Mouse (Mus musculus) thymus, postnatal 36 days (tissue): ENCODE results near the gene Snap23.
A peak's percentile ranks its signal among the peaks of the same experiment; 100 is the strongest.

Experiments
- DNase-seq, 2 experiments: peaks; one replicate each; pipeline ENCODE4 v3.0.0; 2022; ENCODE audit warnings: mixed read lengths in 2 of 2

The Snap23 gene

DNA sequence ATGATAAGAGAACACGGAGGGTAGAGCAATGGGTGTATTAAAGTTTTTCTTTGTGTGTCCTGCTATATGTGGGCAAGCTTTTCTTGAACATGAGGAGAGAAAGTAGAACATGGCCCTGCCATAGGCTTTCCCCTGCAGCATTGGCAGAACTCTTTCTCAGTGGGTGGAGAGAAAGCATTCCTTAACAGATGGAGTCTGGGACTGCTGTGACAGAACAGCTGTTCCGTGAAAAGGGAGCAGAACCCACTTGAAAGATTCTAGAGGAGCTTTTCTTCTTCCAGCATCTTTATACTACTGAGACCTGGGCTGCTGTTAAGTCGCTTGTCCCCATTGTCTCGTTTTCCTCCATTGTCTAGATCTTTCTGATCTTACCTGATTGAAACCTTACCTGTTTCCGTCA is 22.3 kb downstream of the Snap23 start:
- no peak for DNase-seq

DNA sequence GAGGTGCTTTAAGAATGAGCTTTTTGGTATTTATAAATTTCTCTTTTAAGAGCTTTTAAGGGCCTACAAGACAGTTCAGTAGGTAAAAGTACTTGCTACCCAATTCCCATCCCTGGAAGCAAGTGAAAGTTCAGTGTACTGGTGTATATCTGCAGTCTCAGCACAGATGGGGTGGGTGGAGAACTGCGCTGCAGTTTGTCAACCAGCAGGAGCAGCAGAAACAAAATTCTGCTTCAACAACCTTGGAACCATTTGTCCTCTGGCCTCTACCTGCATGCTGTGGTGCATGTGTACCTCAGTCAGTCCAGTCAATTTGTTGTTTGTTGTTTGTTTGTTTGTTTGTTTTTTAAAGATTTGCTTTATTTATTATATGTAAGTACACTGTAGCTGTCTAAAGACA is 24.8 kb downstream of the Snap23 start:
- DNase-seq: no peak

DNA sequence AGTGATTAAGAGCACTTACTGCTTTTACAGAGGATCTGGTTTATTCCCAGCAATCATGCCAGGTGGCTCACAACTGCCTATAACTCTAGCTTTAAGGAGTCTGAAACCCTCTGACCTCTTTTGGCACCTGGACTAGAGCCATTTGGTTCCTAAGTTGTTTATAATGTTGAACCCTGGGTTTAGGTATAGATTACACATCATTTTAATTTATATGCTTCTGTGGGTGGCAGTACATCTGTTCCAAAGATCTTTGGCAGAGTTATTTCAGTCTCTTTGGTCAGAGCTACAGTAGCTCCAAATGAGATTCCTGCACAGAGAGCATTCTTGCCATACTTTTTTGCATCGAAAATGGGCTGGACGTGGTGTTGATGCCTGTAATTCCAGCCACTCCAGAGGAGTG is 30.3 kb downstream of the Snap23 start:
- no peak for DNase-seq

DNA sequence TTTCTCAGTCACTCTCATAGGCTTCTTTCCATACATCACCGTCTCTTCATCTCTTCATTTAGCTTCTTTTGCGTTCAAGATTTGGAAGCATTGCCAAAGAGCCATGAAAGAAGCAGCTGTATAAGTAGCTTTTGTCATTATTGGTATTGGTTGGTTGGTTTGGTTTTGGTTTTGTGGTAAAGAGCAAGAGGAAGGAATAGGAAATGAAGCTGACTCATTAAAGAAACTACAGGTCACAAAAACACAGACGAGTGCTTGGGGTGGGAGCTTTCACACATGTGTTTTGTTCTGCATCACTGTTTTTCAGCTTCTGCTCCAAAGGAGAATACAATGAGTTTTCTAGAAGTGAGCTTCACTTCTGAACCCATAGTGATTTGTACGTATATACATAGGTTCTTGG is 32.0 kb downstream of the Snap23 start:
- no peak for DNase-seq

DNA sequence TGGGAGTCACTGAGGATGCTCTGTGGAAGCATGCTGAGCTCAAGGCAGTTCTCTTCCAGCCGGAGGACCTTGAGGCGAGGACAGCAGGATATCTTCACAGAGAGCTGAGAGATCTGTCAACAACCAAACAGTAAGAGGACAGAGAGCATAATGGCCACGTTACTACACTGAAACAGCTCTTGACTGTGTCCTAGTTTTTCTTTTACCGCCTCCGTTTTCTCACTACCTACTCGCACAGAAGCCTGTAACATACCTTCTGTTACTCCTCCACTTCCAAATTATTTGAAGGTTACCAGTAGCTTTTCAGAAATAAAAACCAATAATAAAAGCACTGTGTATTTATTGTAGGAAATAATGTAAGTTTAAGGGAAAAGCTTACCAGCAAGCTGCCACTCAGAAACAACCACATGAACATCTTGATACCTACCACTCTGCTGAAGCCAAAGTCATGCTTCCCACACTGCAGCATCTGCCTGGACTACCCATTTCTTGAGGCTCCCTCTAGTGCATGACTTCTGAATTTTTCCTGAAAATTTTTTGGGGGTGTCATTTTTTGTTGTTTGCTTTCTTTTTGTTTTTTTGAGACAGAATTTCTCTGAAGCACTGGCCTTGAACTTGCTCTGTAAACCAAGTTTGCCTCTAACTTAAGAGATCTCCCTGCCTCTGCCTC is 38.7 kb downstream of the Snap23 start:
- DNase-seq: no peak

DNA sequence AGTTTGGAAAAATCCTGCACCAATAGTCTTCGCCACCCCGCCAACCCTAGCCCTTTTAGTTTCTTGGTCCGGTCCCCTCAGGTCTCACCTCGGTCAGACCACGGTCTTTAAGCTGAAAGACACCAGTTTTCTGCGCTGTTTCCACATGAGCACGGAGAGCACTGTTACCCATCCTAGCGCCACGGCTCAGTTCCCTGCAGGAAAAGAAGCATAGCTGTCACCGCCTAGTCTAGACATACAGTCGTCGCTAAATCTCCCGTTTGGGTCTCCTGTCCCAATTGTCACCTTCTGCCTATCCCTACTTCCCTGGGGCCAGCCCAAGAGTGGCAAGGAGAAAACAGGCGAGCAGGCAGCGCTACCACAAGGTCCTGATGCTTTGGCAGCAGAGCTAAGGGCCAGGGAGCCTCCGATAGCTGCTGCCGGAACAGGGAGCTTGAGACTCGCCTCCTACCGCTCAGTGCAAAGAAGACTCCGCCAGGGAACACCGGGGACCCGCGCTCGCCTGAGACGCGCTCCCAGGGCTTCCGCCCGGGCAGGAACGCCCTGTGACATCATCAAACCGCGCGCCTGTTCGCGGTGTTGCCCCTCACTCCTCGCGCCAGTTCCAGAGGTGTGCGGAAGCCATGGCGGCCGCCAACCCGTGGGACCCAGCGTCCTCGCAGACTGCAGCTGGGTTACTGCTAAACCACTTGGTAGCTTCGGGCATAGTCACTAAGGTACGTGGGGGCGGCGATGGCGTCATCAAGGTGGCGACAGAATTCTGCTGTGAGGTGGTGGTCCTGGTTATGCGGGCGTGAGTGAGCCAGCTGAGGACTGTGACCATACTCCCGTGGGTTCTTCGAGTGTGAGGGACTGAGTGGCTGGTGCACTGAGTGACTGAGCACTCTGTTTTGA is 41.6 kb downstream of the Snap23 start, which contains the start of the genes Haus2 and Lrrc57:
Gene Haus2 (plus strand): TSS at position 554 of the 894 bp plus-strand sequence.
Gene Lrrc57 (minus strand): TSS at position 691 of the 894 bp plus-strand sequence.
- peak; percentile 92 to 94 for DNase-seq

DNA sequence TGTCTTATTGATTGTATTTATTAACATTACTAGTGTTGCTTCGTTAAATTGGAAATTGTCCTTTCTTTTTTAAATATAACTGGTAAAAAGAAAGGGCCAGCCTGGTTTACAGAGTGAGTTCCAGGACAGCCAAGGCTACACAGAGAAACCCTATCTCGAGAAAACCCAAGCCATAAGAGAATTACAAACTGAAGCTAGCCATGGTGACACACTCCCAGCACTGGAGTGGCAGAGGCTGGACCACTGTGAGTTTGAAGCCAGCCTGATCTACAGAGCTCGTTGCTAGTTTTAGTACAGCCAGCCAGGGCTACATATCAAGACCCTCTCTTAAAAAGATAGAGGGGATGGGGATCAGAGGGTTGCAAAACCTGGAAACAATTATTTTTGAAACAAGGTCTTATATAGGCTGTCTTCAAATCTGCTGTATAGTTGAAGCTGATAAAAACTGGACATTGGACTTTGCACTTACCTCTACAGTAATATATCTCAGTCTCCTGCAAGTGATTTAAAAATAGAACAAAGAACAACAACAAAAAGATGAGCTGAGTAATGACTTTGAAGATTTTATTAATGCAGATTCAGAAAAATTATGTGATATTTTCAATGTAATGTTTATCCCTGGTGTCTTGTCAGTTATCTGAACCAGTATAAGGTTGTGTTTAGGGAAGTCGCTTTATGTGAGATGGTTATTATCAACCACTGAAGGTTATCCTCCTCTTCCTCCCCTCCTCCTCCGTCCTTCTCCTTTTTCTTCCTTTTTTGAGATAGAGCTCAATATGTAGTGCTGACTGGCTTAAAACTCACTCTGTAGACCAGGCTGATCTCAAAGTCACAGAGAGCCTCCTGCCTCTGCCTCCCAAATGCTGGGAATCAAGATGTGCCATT is 49.0 kb downstream of the Snap23 start:
- DNase-seq: no peak

DNA sequence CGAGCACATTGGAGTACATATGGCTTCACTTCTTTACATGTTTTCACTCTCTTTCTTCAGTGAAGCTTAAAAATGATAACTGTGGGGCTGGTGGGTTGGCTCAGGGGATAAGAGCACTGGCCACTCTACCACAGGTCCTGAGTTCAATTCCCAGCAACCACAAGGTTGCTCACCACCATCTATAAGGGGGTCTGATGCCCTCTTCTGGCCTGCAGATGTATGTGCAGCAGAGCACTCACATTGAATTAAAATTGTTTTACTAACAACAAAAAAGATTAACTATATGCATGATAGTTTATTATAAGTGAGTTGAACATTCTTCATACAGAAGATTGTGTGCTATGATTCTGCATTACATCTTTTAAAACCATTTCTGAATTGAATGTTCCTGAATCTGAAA is 52.1 kb downstream of the Snap23 start:
- DNase-seq: no peak

DNA sequence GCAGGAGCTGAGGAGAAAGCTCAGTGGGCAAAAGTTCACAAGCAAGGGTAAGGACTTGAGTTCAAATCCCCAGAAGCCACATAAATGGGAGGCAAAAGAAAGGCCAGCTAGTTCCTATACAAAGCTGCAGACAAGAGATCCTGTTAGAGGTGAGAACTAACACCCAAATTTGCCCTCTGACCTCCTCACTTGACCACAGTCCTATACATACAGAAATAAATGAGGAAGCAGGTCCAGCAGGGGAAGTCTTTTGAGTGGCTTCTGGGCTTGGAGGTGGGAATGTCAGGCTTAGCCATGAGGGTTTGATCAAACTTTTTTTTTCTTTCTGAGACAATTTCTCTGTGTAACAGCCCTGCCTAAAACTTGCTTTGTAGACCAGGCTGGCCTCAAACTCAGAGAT is 55.4 kb downstream of the Snap23 start:
- no peak for DNase-seq

DNA sequence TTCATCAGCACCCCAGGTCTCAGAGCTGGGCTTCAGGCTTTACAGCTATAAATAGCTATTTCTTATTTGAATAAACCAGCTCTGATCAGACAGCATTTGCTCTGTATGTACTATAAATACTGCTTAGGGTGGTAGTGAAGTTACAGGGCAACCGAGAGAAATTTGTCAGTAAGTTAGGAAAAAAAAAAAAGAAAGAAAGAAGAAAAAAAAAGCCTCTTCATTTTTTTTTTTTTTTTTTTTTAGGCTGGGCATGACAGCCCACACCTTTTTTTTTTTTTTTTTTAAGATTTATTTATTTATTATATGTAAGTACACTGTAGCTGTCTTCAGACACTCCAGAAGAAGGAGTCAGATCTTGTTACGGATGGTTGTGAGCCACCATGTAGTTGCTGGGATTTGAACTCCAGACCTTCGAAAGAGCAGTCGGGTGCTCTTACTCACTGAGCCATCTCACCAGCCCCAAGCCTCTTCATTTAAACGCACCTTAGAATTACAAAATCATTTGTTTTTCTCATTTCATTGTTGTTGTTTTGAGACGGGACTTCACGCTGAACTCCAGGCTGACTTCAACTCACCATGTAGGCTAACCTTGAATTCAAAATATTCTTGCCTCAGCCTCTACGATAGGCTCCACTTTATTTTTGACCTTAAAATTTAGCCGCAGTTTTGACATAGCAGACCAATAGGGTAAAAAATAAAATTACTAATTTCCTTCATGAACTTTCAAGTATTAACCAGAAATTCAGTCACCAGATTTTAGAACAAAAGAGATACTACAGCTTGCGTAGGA is 60.8 kb downstream of the Snap23 start:
- DNase-seq: no peak

DNA sequence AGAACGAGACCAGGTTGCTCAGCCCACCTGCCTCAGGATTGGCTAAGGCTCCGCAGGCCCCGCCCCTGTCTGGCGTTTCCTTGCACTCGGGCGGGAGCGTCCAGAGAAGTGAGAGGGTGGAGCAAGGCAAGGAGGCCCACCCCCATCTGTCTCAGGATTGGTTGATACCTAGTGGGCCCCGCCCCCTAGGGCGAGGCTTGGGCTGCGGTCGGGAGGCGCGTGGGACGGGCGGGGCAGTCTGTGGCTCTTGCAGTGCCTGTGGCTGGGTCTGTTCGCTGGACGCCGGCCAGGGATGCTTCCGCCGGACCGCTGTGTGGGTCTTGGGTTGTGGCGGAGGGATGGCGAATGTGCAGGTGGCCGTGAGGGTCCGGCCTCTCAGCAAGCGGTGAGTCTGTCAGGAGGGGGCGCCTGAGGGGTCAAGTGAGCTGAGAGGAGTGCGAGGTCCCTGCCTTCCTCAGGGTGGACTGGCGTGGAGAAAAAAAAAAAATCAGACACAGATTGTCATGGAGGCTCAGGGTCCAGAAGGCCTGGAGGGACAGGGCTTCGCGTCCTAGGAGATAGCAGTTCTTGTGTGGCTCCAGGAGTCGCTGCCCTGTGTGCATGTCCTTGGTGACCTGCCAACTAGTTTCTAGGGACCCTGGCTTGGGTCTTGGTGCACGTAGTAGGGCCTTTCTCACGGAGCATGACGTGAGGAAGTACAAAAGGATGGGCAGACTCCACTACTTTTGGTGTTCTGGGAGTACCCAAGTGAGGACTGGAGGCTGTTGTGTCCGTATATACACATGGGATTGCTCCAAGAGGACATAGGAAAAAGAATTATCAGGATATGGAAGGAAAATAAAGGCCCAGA is 61.6 kb downstream of the Snap23 start, which contains the start of gene Stard9:
Gene Stard9 (plus strand): TSS at position 236 of the 850 bp plus-strand sequence.
- peak; percentile 96 to 99 for DNase-seq

DNA sequence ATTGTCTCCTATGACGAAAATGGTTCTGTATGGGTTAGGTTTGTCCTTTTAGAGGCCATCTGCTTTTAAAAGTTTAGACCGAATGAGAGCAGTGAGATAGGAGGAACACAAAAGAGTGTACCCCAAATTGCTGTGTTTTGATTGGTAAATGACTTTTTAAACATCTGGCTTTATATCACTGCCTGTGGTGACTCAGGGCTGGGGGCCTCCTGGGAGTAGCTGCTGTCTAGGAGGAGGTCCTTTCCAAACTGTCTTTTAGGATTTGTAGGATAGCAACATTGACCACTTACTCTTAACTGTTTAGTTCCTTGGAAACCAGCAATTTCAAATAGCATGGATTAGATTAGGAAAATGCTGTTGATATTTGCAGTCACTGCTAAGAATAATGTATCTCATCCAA is 62.8 kb downstream of the Snap23 start:
- no peak for DNase-seq

DNA sequence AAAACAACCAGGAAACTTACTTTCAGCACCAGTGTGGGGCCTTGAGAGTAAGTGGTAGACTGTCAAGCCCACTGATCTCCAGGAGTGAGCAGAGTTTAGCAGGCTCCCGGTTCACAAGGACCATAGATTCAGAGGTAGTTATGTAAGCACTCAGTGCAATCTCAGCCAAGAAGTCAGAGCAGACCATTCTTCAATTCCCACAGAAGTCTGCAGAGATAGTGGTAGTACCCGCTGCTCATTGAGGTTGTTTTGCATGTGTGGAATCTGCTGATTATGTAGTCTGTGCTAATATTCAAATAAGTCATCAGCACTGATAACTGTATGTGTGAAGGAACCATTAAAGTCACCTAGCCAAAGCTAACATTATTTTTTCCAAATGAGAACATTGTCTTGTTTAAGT is 63.2 kb downstream of the Snap23 start:
- no peak for DNase-seq

DNA sequence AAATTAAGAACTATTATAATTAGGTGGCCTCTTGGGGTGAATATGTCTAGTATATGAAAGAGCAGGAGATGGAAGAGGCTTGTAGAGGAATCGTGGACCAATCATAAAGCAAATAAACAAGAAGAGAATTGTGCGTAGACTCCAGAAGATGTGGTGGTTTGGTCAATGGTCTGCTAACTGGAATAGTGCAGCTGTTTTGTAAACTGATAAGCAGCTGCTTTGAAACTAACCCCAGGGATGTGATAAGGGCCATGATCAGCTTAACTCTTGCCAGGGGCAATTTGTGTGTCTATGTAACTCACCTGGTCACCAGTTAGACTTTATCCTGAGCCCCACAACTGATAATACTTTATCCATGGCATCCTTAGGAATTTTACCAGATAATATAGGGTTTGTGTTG is 64.0 kb downstream of the Snap23 start:
- no peak for DNase-seq

DNA sequence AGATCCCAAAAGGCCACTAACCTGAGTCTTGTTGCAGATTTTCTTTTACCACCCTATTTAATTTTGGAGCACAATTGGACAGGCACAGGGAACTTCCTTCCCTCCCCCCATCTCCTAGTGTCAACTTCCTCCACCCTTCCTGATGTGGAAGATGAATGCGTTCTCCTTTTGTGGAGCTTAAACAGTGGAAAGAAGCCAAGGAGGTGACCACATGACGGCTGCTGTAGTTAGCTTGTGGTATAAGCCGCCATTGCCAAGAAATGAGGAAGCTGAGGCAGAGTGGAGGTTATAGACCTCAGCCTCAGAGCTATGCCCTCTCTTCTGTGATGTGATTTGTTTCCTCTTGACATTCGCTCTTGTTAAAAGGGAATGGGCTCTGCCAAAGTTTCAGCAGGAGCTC is 64.5 kb downstream of the Snap23 start:
- no peak for DNase-seq

DNA sequence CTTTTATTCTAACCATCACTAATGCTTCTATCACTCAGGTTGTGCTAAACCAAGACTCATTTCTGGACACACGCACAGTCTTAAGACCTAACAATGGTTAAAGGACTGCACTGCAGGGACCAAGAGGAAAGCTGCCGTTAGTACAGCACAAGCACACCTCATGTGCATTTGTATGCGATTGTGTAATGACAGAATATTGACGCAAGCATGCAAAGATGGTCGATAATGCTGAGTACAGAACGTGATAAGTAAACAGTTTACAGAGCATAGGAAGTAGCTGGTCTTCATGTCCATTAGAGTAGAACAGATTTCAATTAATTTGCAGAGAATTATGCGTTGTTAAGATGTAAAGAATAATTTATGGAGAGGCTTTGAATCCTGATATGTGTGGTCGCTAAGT is 73.4 kb downstream of the Snap23 start:
- DNase-seq: no peak

DNA sequence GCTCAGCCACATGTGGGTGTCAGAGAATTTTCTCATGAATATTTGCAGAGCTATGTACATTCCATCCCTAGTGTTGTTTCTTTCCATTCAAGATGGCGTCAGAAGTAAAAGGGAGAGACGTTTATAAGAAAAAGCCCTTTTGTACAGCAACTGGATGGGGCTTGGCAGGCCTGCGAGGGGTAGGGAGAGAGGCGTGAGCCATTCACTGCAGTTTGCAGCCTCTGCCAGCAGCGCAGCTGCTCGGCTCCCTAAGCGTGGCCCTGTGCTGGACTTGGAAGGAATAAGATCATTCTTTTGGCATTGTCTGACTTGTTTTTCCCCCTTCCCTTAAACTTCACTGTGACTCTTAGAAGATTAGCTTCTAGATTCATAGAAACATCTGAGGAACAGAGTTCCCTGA is 76.4 kb downstream of the Snap23 start:
- no peak for DNase-seq

DNA sequence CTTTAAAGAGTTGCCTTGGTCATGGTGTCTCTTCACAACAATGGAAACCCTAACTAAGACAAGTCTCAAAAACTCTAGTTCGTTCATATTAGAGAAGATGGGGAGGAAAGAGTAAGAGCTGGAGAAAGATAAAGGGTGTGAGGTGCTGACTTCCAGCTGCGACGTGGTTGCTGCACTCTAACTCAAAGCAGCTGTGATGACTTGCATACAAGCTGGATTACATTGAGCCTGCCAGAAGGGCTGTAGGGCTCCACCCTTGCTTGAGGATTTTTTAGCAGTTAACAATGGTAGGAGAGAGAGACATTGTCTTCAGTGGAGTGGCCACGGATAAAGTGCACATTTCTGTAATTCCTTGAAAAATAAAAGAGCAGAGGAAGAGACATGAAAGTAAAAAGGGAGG is 79.3 kb downstream of the Snap23 start:
- DNase-seq: no peak
